Mouse (Mus musculus) testis, adult 2 months (tissue): ENCODE measurements around the gene Gm44965.

Experiments
- CTCF ChIP-seq: fragments of 200-500 bp; IDR thresholded peaks from 2 replicates; pipeline ENCODE4 v1.5.1; 2012; ENCODE audit warnings: low read depth, mild to moderate bottlenecking, inconsistent platforms, low read length, moderate library complexity; ENCODE audit not compliant: control insufficient read depth, insufficient read depth, insufficient replicate concordance
- POLR2A ChIP-seq: fragments of 200-500 bp; IDR thresholded peaks from 2 replicates; pipeline ENCODE4 v1.6.1; 2012; ENCODE audit warnings: low read depth, mild to moderate bottlenecking, inconsistent platforms, low read length, moderate library complexity; ENCODE audit not compliant: control insufficient read depth

GRCm38 (mm10) chr6:48569065-48569807 lies 24.5 kb upstream of the Gm44965 start:
- TF ChIP-seq CTCF (no peak), POLR2A (no peak)
